Mouse (Mus musculus): ENCODE data around the gene Myb. TPM values are rescaled to one million over a fixed set of nuclear protein-coding genes. Genes with fewer than 3 reads are reported as not detected.

Myb gene
- total and polyA plus RNA-seq, 3 experiments: 11.1 to 24.0 (median 19.1) TPM

DNA sequence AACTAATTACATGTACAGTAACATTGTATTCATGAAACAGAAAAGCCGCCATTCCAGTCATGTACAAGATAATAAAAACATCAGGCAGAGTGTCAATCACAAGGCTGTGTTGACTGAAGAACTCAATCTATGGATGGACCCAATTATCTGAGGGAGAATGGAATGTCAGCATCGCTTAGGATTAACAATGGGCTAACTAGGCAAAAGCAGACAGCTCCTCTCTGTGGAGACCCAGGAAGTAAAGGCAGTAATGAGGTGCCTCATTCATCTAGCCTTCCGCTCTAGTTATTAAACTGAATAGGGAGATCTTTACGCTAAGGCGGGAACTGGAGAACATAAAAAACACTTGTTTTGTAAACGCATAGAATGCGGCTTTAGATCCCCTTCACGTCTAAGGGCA lies 78.3 kb downstream of the Myb start:
- no peaks in the 10 kb centered on the region for H3K27me3 ChIP-seq (replicated peaks)
- no peak for DNase-seq (ENCODE audit: extremely low read depth)
- in situ Hi-C loops (cut with MboI; ENCODE audit: low pct_ligation_motif_present, low pct_unique_long_range_greater_than_20kb, low sequenced_read_pairs) (no loop called here), dilution Hi-C loops (cut with MboI; ENCODE audit: extremely low pct_ligation_motif_present, extremely low pct_unique_long_range_greater_than_20kb, low sequenced_read_pairs) (no loop called here)
- H3K27ac ChIP-seq (ENCODE audit: insufficient read depth, low read depth): no peak overlapping the region
- no peaks in the 10 kb centered on the region for H3K79me2 ChIP-seq (replicated peaks; ENCODE audit: control insufficient read depth, extremely low read depth, insufficient read depth, poor library complexity, severe bottlenecking)
- no peak for TF ChIP-seq ZC3H11A (IDR thresholded peaks at IDR 0.05; ENCODE audit: low read depth, low read length)
- no peak for TF ChIP-seq USF2 (conservative IDR thresholded peaks at IDR 0.05; ENCODE audit: low read depth, low read length)
- no peak for TF ChIP-seq TBP (conservative IDR thresholded peaks at IDR 0.05; ENCODE audit: low read depth, low read length)
- no peak overlapping the region for H3K9ac ChIP-seq (ENCODE audit: insufficient read depth, low read depth)
- peaks cover 3 to 22% of the 10 kb centered on the region in 2 experiments; a peak in 3 of 4 replicates for H3K4me1 ChIP-seq (ENCODE audit: control insufficient read depth in 1 of 2, insufficient read depth in 2 of 2)
- no peak overlapping the region for H3K4me2 ChIP-seq (ENCODE audit: insufficient read depth, low read depth, poor library complexity, severe bottlenecking)
- no peak overlapping the region for H3K4me3 ChIP-seq (replicated peaks in 1 of 3; ENCODE audit: low read depth in 2 of 3, low read length in 2 of 3, poor library complexity in 1 of 3)
- H3K36me3 ChIP-seq (replicated peaks in 1 of 2; ENCODE audit: control insufficient read depth in 1 of 2, insufficient read depth in 1 of 2, low read length in 1 of 2): no peaks in the 10 kb centered on the region
- H3K9me3 ChIP-seq (replicated peaks; ENCODE audit: low read length): no peaks in the 10 kb centered on the region

DNA sequence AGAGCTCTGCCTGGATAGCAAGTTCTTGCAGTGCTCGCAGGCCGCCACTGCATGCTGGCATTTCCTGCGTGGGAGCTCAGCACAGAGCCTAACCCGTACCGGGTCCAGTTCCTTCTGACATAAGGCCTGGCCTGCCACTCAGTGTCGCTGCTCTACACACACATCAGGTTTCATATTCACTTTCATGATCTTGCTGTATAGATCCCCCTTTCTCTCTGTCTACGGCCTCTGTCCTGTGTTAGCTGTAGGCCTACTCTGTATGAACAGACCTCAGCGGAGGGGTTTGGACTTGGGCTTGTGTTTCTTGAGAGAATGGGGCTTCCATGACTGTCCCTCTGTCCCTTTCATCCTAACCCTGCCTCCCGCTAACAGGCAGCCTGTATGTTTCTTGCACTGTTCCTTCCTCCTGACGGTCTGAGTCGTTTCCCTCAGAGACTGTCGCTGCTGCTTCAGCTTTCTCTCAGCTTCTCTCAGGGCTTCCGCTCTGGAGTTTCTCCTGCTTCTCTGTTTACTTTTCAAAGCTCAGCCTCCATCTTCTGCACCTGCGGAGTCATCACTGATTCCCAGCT lies 83.5 kb downstream of the Myb start:
- TF ChIP-seq MAX (IDR thresholded peaks at IDR 0.05; ENCODE audit: low read length): no peak
- peak; percentile 23 for TF ChIP-seq RAD21 (IDR thresholded peaks at IDR 0.05; ENCODE audit: low read depth, low read length)
- peak in 1 of 2 experiments; percentile 28; a peak in 2 of 4 replicates for TF ChIP-seq CTCF (conservative IDR thresholded peaks at IDR 0.05 in 1 of 2, IDR thresholded peaks at IDR 0.05 in 1 of 2; ENCODE audit: low read depth in 2 of 2, low read length in 2 of 2)
- no peak overlapping the region for H3K4me3 ChIP-seq (replicated peaks in 1 of 3; ENCODE audit: low read depth in 2 of 3, low read length in 2 of 3, poor library complexity in 1 of 3)

DNA sequence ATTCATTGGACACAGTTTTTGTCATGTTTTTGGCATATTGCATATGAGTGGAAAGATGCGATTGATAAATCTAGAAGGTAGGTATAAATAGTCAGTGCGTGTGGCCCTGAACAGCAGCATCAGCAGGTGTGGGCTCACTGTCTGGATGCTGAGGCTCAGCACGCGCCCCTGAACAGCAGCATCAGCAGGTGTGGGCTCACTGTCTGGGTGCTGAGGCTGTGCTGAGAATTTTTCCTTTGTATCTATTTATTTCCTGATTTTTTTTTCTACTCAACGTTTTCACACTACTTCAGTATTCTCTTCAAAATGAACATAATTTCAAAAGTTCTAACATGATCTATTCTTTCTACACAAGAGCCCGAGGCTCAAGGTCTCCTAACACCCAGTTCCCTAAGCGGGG lies 84.1 kb downstream of the Myb start:
- no peaks in the 10 kb centered on the region for H3K9me3 ChIP-seq (replicated peaks; ENCODE audit: low read length)
- H3K4me2 ChIP-seq (ENCODE audit: insufficient read depth, low read depth, poor library complexity, severe bottlenecking): no peak overlapping the region
- no peak overlapping the region for H3K9ac ChIP-seq (ENCODE audit: insufficient read depth, low read depth)
- peaks cover 6 to 33% of the 10 kb centered on the region in 2 experiments; a peak in 3 of 4 replicates for H3K4me1 ChIP-seq (ENCODE audit: control insufficient read depth in 1 of 2, insufficient read depth in 2 of 2)
- no peaks in the 10 kb centered on the region for H3K27me3 ChIP-seq (replicated peaks)
- H3K27ac ChIP-seq (ENCODE audit: insufficient read depth, low read depth): no peak overlapping the region
- dilution Hi-C loops (cut with MboI; ENCODE audit: extremely low pct_ligation_motif_present, extremely low pct_unique_long_range_greater_than_20kb, low sequenced_read_pairs) (no loop called here), in situ Hi-C loops (cut with MboI; ENCODE audit: low pct_ligation_motif_present, low pct_unique_long_range_greater_than_20kb, low sequenced_read_pairs) (no loop called here)
- DNase-seq (ENCODE audit: extremely low read depth): no peak
- H3K79me2 ChIP-seq (replicated peaks; ENCODE audit: control insufficient read depth, extremely low read depth, insufficient read depth, poor library complexity, severe bottlenecking): no peaks in the 10 kb centered on the region
- H3K36me3 ChIP-seq (replicated peaks in 1 of 2; ENCODE audit: control insufficient read depth in 1 of 2, insufficient read depth in 1 of 2, low read length in 1 of 2): peaks cover 0 to 1% of the 10 kb centered on the region in 2 experiments
- H3K4me3 ChIP-seq (replicated peaks in 1 of 3; ENCODE audit: low read depth in 2 of 3, low read length in 2 of 3, poor library complexity in 1 of 3): no peak overlapping the region
- TF ChIP-seq PAX5 (IDR thresholded peaks at IDR 0.05; ENCODE audit: low read length) (no peak), NELFE (IDR thresholded peaks at IDR 0.05; ENCODE audit: low read depth, low read length) (no peak), SIN3A (IDR thresholded peaks at IDR 0.05; ENCODE audit: low read length) (no peak), POLR2A (IDR thresholded peaks at IDR 0.05; ENCODE audit: low read depth, low read length) (no peak), E2F4 (IDR thresholded peaks at IDR 0.05; ENCODE audit: insufficient replicate concordance, low read depth, low read length) (no peak), EP300 (IDR thresholded peaks at IDR 0.05; ENCODE audit: low read length) (no peak), ZNF384 (IDR thresholded peaks at IDR 0.05; ENCODE audit: low read depth, low read length) (no peak), SMC3 (IDR thresholded peaks at IDR 0.05; ENCODE audit: low read depth, low read length) (no peak), JUND (conservative IDR thresholded peaks at IDR 0.05; ENCODE audit: low read depth, low read length) (no peak), POLR2AphosphoS2 (IDR thresholded peaks at IDR 0.05; ENCODE audit: low read depth, low read length) (no peak), TBP (conservative IDR thresholded peaks at IDR 0.05; ENCODE audit: low read depth, low read length) (no peak), KAT2A (IDR thresholded peaks at IDR 0.05; ENCODE audit: insufficient replicate concordance, low read length) (no peak), JUN (IDR thresholded peaks at IDR 0.05; ENCODE audit: insufficient read depth, low read depth, low read length) (no peak), ZMIZ1 (IDR thresholded peaks at IDR 0.05; ENCODE audit: low read depth, low read length) (no peak), UBTF (IDR thresholded peaks at IDR 0.05; ENCODE audit: low read depth, low read length) (no peak), HCFC1 (IDR thresholded peaks at IDR 0.05; ENCODE audit: low read depth, low read length) (no peak), MEF2A (IDR thresholded peaks at IDR 0.05; ENCODE audit: borderline replicate concordance, low read depth, low read length) (no peak)

More for the DNA sequence above, 83.5 kb downstream of the Myb start:
- peak overlapping the region; percentile 6; the same call in 1 of the 2 replicates for H3K27ac ChIP-seq (ENCODE audit: insufficient read depth, low read depth)
- H3K36me3 ChIP-seq (replicated peaks in 1 of 2; ENCODE audit: control insufficient read depth in 1 of 2, insufficient read depth in 1 of 2, low read length in 1 of 2): peaks cover 0 to 1% of the 10 kb centered on the region in 2 experiments
- no peak for DNase-seq (ENCODE audit: extremely low read depth)
- H3K9ac ChIP-seq (ENCODE audit: insufficient read depth, low read depth): no peak overlapping the region
- no peaks in the 10 kb centered on the region for H3K9me3 ChIP-seq (replicated peaks; ENCODE audit: low read length)
- no peaks in the 10 kb centered on the region for H3K79me2 ChIP-seq (replicated peaks; ENCODE audit: control insufficient read depth, extremely low read depth, insufficient read depth, poor library complexity, severe bottlenecking)
- dilution Hi-C loops (cut with MboI; ENCODE audit: extremely low pct_ligation_motif_present, extremely low pct_unique_long_range_greater_than_20kb, low sequenced_read_pairs): no loop called here
- no peaks in the 10 kb centered on the region for H3K27me3 ChIP-seq (replicated peaks)
- H3K4me1 ChIP-seq (ENCODE audit: control insufficient read depth in 1 of 2, insufficient read depth in 2 of 2): peaks cover 6 to 33% of the 10 kb centered on the region in 2 experiments; a peak in 3 of 4 replicates
- H3K4me2 ChIP-seq (ENCODE audit: insufficient read depth, low read depth, poor library complexity, severe bottlenecking): no peak overlapping the region
- in situ Hi-C loops (cut with MboI; ENCODE audit: low pct_ligation_motif_present, low pct_unique_long_range_greater_than_20kb, low sequenced_read_pairs): no loop called here
